Mouse (Mus musculus): ENCODE measurements around the gene Pitx3. TPM values are rescaled to one million over a fixed set of nuclear protein-coding genes. Genes with fewer than 3 reads are reported as not detected.

The Pitx3 gene
- polyA plus RNA-seq, 1 experiment, result not detected

DNA sequence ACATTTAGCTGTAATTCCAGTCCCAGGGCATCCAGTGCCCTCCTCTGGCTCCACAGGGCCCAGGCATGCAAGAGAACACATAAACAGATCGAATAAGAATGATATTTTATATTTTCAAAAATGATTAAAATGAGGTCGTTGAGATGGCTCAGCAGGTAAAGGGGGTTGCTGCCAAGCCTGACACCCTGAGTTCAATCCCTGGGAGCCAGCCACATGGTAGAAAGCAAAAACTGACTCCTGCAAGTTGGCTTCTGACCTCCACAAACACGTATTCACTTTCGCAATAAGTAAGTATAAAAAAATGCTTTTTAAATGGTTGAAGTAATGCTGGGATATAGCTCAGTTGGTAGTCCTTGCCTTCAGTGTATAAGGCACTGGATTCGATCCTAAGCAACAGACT is 37.3 kb downstream of the Pitx3 start:
- peaks cover 3% of the 10 kb centered on the region for H3K9me3 ChIP-seq

DNA sequence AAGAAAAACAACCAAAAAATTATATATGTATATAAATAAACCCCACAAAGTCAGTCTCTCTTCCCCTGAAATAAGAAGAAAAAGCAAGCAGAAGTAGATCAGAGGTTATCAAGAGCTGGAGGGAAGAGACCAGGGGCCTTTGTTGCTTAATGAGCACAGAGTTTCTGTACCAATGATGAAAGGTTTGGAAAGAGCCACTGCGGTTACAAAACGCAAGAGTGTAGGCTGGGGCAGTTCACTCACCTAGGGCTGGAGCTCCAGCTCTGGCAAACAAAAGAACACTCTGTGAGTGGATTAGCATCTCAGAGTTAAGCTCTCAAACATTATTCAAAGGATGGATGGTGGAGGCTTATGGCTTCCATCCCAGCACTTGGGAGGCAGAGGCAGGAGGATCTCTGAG is 37.9 kb downstream of the Pitx3 start:
- Histone ChIP-seq H3K36me3 (replicated peaks; ENCODE audit: low read length) (no peaks in the 10 kb centered on the region), H3K27me3 (replicated peaks) (peaks cover 4% of the 10 kb centered on the region), H3K4me1 (peaks cover 23% of the 10 kb centered on the region)

More for the DNA sequence above, 37.3 kb downstream of the Pitx3 start:
- Histone ChIP-seq H3K36me3 (replicated peaks; ENCODE audit: low read length) (no peaks in the 10 kb centered on the region), H3K27me3 (replicated peaks) (peaks cover 8% of the 10 kb centered on the region), H3K4me3 (replicated peaks) (no peak overlapping the region), H3K4me1 (peaks cover 20% of the 10 kb centered on the region)
- TF ChIP-seq FLI1 (IDR thresholded peaks at IDR 0.05; ENCODE audit: low read length) (no peak), GATA1 (IDR thresholded peaks at IDR 0.05; ENCODE audit: borderline replicate concordance, low read length) (no peak)

DNA sequence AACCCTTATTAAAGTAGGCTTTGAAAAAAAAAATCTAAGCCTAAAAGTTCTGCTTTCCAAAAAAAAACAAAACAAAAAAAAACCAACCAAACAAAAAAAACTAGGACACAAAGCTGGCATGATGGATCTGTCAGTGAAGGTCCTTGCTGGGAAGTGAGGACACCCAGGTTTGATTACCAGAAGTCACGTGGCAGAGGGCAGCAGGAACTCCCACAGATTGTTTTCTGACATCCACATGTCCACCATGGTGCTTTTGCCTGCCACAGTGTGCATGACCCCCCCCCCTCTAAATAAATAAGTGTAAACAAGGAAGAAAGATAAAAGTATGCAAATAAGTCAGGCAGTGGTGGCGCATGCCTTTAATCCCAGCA is 44.0 kb downstream of the Pitx3 start:
- no peak overlapping the region for H3K4me3 ChIP-seq (replicated peaks)
- peaks cover 10% of the 10 kb centered on the region for H3K9me3 ChIP-seq
- TF ChIP-seq GATA1 (IDR thresholded peaks at IDR 0.05; ENCODE audit: borderline replicate concordance, low read length) (no peak), FLI1 (IDR thresholded peaks at IDR 0.05; ENCODE audit: low read length) (no peak)
- H3K27me3 ChIP-seq (replicated peaks), result peaks cover 4% of the 10 kb centered on the region
- no peaks in the 10 kb centered on the region for H3K36me3 ChIP-seq (replicated peaks; ENCODE audit: low read length)
- peaks cover 9% of the 10 kb centered on the region for H3K4me1 ChIP-seq

More for the DNA sequence above, 37.9 kb downstream of the Pitx3 start:
- peaks cover 5% of the 10 kb centered on the region for H3K9me3 ChIP-seq
- H3K4me3 ChIP-seq (replicated peaks), result no peak overlapping the region
- TF ChIP-seq GATA1 (IDR thresholded peaks at IDR 0.05; ENCODE audit: borderline replicate concordance, low read length) (no peak), FLI1 (IDR thresholded peaks at IDR 0.05; ENCODE audit: low read length) (no peak)

DNA sequence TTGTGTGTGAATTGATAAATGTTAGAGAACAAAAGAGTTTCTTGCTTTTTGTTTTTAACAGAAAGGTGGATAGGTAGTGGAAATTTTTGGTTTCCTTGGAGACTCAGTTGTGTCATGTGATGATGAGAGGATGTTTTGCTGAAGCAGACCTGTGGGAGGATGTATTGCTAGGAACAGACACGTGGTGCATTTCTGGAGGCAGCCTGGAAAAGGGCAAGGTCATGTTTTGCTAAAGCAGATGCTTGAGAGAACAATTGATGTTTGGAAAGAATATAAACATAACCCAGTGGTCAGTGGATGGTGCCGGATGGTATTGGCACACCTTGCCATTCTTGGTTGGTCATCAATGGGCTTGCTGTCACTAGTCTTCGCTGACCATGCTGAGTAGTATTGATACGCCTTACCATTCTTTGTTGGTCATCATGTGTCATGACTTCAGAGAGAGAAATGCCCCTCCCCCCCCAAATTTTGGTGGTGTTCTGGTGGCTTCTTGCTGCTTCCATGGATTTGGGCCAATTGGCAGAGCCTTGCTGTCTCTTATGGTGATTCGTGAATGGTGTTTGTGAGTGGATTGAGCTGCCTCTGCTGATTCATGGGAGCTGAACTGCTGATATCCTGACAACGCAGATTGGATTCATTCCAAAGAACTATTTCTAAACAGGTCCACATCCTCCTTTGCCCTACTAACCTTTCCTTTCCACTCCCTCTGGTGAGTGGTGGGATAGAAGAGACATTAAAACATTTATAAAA is 44.5 kb downstream of the Pitx3 start:
- Histone ChIP-seq H3K36me3 (replicated peaks; ENCODE audit: low read length) (no peaks in the 10 kb centered on the region), H3K9me3 (peaks cover 10% of the 10 kb centered on the region), H3K4me3 (replicated peaks) (no peak overlapping the region), H3K4me1 (peaks cover 9% of the 10 kb centered on the region), H3K27me3 (replicated peaks) (peaks cover 3% of the 10 kb centered on the region)
- TF ChIP-seq GATA1 (IDR thresholded peaks at IDR 0.05; ENCODE audit: borderline replicate concordance, low read length), result no peak
- TF ChIP-seq FLI1 (IDR thresholded peaks at IDR 0.05; ENCODE audit: low read length), result no peak

DNA sequence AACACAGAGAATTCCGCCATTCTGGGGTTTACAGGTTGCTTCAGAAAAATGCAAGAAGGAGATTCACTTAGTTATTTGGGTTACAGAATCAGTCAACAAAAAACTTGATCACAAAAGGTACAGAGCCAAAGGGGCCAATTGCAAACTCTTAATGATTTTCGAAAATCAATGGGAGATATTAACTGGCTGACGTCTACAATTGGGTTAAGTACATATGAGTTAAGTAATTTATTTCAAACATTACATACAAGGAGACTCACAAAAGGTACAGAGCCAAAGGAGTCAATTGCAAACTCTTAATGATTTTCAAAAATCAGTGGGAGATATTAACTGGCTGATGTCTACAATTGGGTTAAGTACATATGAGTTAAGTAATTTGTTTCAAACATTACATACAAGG is 48.6 kb downstream of the Pitx3 start:
- TF ChIP-seq GATA1 (IDR thresholded peaks at IDR 0.05; ENCODE audit: borderline replicate concordance, low read length) (no peak), FLI1 (IDR thresholded peaks at IDR 0.05; ENCODE audit: low read length) (no peak)
- Histone ChIP-seq H3K36me3 (replicated peaks; ENCODE audit: low read length) (no peaks in the 10 kb centered on the region), H3K27me3 (replicated peaks) (peaks cover 1% of the 10 kb centered on the region), H3K9me3 (peaks cover 14% of the 10 kb centered on the region), H3K4me3 (replicated peaks) (no peak overlapping the region), H3K4me1 (peaks cover 3% of the 10 kb centered on the region; the same call in 1 of the 2 replicates)

DNA sequence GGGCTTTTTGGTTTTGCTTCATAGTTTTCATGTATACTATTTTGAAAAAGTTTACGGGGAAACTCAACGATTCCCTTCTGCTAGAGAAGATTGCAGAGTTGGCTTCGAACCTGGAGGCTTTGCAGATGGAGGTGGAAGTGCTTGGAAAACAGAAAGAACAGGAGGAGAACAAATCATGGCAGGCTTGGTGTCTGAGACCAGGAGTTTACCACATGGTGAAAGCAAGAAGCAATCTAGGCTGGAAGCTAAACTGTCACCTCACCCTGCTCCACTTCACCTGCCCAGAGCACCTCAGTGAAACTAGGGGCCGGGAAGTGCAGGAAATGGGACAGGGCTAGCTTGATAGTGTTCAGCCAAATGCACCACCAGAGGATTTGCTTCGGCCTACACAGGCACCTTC is 51.7 kb downstream of the Pitx3 start:
- Histone ChIP-seq H3K4me1 (peaks cover 3% of the 10 kb centered on the region; the same call in 1 of the 2 replicates), H3K27me3 (replicated peaks) (peaks cover 11% of the 10 kb centered on the region), H3K4me3 (replicated peaks) (no peak overlapping the region), H3K9me3 (peaks cover 13% of the 10 kb centered on the region), H3K36me3 (replicated peaks; ENCODE audit: low read length) (no peaks in the 10 kb centered on the region)
- TF ChIP-seq GATA1 (IDR thresholded peaks at IDR 0.05; ENCODE audit: borderline replicate concordance, low read length) (no peak), FLI1 (IDR thresholded peaks at IDR 0.05; ENCODE audit: low read length) (no peak)

DNA sequence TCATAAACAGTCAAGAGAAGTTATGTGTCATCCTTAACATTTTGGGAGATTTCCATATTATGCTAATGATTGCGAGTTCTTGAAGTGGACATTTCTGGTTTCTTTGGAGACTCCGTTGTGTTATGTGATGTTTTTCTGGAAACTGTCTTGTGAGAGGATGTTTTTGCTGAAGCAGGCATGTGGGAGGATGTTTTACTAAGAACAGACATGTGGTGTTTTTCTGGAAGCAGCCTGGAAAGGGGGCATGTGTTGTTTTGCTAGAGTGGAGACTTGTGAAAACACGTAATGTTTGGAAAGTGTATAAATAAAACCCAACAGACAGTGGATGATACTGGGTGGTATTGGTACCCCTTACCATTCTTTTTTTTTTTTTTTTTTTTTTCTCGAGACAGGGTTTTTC is 52.8 kb downstream of the Pitx3 start:
- TF ChIP-seq FLI1 (IDR thresholded peaks at IDR 0.05; ENCODE audit: low read length) (no peak), GATA1 (IDR thresholded peaks at IDR 0.05; ENCODE audit: borderline replicate concordance, low read length) (no peak)
- peaks cover 9% of the 10 kb centered on the region; the same call in 1 of the 2 replicates for H3K9me3 ChIP-seq
- peaks cover 3% of the 10 kb centered on the region; the same call in 1 of the 2 replicates for H3K4me1 ChIP-seq

DNA sequence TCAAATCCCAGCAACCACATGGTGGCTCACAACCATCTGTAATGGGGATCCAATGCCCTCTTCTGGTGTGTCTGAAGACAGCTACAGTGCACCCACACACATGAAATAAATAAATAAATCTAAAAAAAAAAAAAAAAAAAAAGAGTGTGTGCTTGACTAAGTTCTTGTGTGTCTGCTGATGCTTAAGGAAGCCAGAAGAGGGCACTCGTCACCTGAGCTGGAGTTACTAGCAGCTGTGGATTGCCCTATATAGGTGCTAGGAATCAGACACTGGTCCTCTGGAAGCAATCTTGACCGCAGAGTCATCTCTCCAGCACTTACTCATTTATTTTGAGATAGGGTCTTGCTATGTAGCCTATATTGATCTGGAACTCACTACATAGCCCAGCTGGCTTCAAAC is 54.0 kb downstream of the Pitx3 start:
- Histone ChIP-seq H3K27me3 (replicated peaks) (peaks cover 16% of the 10 kb centered on the region), H3K4me1 (peaks cover 3% of the 10 kb centered on the region; the same call in 1 of the 2 replicates), H3K36me3 (replicated peaks; ENCODE audit: low read length) (no peaks in the 10 kb centered on the region), H3K9me3 (peaks cover 9% of the 10 kb centered on the region; the same call in 1 of the 2 replicates), H3K4me3 (replicated peaks) (no peak overlapping the region)
- TF ChIP-seq GATA1 (IDR thresholded peaks at IDR 0.05; ENCODE audit: borderline replicate concordance, low read length), result no peak
- no peak for TF ChIP-seq FLI1 (IDR thresholded peaks at IDR 0.05; ENCODE audit: low read length)

More for the DNA sequence above, 52.8 kb downstream of the Pitx3 start:
- H3K27me3 ChIP-seq (replicated peaks), result peaks cover 12% of the 10 kb centered on the region
- no peak overlapping the region for H3K4me3 ChIP-seq (replicated peaks)
- H3K36me3 ChIP-seq (replicated peaks; ENCODE audit: low read length), result no peaks in the 10 kb centered on the region

DNA sequence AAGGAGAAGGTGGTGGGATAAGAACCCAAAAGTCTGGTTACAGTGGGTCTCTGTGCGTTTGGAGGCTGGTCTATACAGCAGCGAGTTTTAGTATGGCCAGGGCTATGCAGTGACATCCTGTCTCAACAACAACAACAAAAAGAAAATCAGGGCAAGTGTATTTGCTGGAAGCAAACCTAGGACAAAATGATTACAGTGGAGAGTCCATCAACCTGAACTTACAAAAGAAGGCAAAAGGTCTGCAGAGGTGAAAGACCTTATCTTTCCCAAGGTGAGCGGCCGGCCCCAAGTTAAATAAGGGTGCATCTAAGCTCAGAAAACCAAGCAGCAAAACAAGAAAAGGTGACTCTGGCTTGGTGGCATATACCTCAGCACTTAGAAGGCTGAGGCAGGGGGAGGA is 56.5 kb downstream of the Pitx3 start:
- no peak overlapping the region for H3K4me3 ChIP-seq (replicated peaks)
- no peak for TF ChIP-seq FLI1 (IDR thresholded peaks at IDR 0.05; ENCODE audit: low read length)
- TF ChIP-seq GATA1 (IDR thresholded peaks at IDR 0.05; ENCODE audit: borderline replicate concordance, low read length), result no peak
- no peaks in the 10 kb centered on the region for H3K4me1 ChIP-seq
- peaks cover 6% of the 10 kb centered on the region; the same call in 1 of the 2 replicates for H3K9me3 ChIP-seq
- H3K36me3 ChIP-seq (replicated peaks; ENCODE audit: low read length), result no peaks in the 10 kb centered on the region
- H3K27me3 ChIP-seq (replicated peaks), result peaks cover 16% of the 10 kb centered on the region

DNA sequence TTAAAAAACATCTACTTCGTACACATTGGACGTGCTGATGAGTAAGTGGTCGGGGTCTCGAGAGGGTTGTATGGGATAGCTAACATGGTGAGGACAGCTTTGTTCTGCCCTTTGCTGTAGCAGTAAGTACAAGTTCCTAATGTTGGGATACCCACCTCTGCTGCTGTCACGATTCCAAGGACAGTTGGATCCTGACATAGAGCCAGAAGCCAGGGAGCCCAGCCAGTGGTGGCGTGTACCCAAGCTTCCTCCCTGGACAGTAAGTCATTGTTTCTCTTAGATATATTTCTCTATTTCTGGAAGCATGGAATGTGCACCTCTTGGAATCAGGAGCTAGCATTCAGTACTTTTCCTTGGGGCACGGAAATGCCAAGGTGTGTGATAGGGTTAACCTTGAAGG is 60.3 kb downstream of the Pitx3 start:
- Histone ChIP-seq H3K9me3 (no peaks in the 10 kb centered on the region), H3K4me1 (no peaks in the 10 kb centered on the region), H3K4me3 (replicated peaks) (no peak overlapping the region), H3K36me3 (replicated peaks; ENCODE audit: low read length) (peaks cover 28% of the 10 kb centered on the region), H3K27me3 (replicated peaks) (peaks cover 14% of the 10 kb centered on the region)
- TF ChIP-seq GATA1 (IDR thresholded peaks at IDR 0.05; ENCODE audit: borderline replicate concordance, low read length), result no peak
- TF ChIP-seq FLI1 (IDR thresholded peaks at IDR 0.05; ENCODE audit: low read length), result no peak
